Mouse (Mus musculus): ENCODE results near the gene Tbc1d22b. TPM values are rescaled to one million over a fixed set of nuclear protein-coding genes. Genes with fewer than 3 reads are reported as not detected.
"Not testable (repeated sequence)": the region's sequence is repeated elsewhere in the genome, so short reads cannot be mapped to it uniquely, and the experiment has no call there.

The Tbc1d22b gene
- polyA plus RNA-seq, 1 experiment: not detected

DNA sequence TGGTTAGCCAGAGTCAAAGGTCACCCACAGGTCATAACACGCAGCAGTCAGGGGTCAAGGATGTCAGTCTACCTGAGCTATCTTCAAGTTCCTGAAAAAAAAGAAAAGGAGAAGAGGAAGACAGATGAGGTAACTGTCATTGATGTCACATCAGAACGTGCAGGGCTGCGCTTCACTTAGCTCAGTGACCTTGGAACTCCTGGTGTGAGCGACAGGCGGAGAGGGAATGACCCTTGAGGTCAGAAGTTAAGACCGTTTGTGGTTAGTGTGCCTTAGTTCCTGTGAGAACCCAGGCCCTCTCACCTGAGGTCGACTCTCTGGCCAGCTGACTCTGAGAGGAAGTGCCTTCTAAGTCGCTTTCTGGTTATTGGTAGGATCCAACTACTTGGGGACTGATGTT, 38.9 kb upstream of the Tbc1d22b start:
- TF ChIP-seq CTCF (IDR thresholded peaks at IDR 0.05; ENCODE audit: insufficient read depth, low read depth, low read length) (no peak), POLR2A (IDR thresholded peaks at IDR 0.05; ENCODE audit: insufficient read depth, low read depth, low read length) (no peak)
- WGBS: 82% methylated on average over 8 of the region's 8 CpGs
- H3K4me3 ChIP-seq (ENCODE audit: insufficient read depth, low read depth, low read length): no peak overlapping the region
- H3K27ac ChIP-seq (ENCODE audit: insufficient read depth, low read depth, low read length): no peak overlapping the region
- no peaks in the 10 kb centered on the region for H3K4me1 ChIP-seq (ENCODE audit: control insufficient read depth, insufficient read depth, low read length)

DNA sequence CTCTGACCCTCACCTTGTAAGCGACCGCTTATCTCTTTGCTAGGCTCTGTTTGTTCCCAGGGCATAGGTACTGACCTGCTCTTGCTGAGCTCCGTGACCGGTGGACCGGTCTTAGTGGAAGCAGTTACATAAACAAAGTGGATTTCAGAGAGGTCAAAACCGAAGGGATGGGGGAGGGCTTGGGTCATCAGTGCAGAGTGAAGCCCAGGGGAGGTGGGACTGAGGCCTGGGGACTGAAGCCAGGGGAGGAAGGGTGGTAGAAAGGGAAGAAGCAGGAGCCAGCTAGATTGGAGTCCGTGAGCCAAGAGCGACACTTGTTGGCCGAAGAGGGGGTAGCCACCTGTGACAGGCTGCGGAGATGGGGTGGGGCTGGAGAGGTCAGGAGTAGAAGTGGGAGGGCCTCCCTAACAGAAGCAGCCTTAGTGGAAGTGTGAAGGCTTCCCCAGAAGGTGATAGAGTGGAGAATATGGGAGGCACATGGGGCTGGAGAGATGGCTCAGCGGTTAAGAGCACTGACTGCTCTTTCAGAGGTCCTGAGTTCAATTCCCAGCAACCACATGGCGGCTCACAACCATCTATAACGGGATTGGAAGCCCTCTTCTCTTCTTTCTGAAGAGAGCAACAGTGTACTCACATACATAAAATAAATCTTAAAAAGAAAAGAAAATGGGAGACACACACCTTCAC, 36.4 kb upstream of the Tbc1d22b start:
- WGBS: 66% methylated on average over 13 of the region's 13 CpGs
- no peaks in the 10 kb centered on the region for H3K4me1 ChIP-seq (ENCODE audit: control insufficient read depth, insufficient read depth, low read length)
- TF ChIP-seq POLR2A (IDR thresholded peaks at IDR 0.05; ENCODE audit: insufficient read depth, low read depth, low read length): no peak
- 0 out of 2 replicates have a peak, but pooled peaks have one; percentile 22 for TF ChIP-seq CTCF (IDR thresholded peaks at IDR 0.05; ENCODE audit: insufficient read depth, low read depth, low read length)
- no peak overlapping the region for H3K27ac ChIP-seq (ENCODE audit: insufficient read depth, low read depth, low read length)
- no peak overlapping the region for H3K4me3 ChIP-seq (ENCODE audit: insufficient read depth, low read depth, low read length)

DNA sequence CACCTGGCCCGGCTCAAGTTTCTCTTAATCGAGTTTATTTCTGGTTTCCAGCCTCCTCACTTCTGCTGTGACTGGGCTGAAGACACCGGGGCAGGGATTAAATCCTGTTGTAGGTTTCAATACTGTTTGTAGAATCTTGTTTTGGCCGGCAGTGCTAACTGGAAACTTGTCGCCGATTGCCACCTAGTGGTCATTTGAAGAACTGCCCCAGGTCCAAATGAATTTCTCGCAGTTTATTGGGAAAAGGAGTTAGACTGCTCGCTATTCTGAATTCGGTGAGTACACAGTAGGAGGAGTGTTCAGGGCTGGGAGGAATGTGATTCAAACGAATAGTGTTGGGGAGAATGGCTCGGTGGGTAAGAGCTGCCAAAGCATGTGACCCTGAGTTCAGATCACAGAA, 35.1 kb upstream of the Tbc1d22b start:
- 1% methylated on average over 11 of the region's 11 CpGs for WGBS
- TF ChIP-seq CTCF (IDR thresholded peaks at IDR 0.05; ENCODE audit: insufficient read depth, low read depth, low read length) (no peak), POLR2A (IDR thresholded peaks at IDR 0.05; ENCODE audit: insufficient read depth, low read depth, low read length) (no peak)
- no peak overlapping the region for H3K27ac ChIP-seq (ENCODE audit: insufficient read depth, low read depth, low read length)
- no peaks in the 10 kb centered on the region for H3K4me1 ChIP-seq (ENCODE audit: control insufficient read depth, insufficient read depth, low read length)
- no peak overlapping the region for H3K4me3 ChIP-seq (ENCODE audit: insufficient read depth, low read depth, low read length)

DNA sequence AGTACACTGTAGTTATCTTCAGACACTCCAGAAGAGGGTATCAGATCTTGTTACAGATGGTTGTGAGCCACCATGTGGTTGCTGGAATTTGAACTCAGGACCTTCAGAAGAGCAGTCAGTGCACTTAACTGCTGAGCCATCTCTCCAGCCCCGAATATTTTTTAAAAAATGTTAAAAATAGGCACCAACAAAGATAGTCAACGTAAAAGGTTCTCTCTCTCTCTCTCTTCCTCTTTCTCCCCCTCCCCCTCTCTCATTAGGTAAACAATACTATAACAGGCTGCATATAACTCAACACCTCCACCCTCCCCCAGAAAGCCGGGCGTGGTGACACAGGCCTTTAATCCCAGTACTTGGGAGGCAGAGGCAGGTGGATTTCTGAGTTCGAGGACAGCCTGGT, 30.9 kb upstream of the Tbc1d22b start:
- not testable (repeated sequence) for H3K4me3 ChIP-seq (ENCODE audit: insufficient read depth, low read depth, low read length); H3K27ac ChIP-seq (ENCODE audit: insufficient read depth, low read depth, low read length); H3K4me1 ChIP-seq (ENCODE audit: control insufficient read depth, insufficient read depth, low read length)
- WGBS: 92% methylated on average over 5 of the region's 5 CpGs

DNA sequence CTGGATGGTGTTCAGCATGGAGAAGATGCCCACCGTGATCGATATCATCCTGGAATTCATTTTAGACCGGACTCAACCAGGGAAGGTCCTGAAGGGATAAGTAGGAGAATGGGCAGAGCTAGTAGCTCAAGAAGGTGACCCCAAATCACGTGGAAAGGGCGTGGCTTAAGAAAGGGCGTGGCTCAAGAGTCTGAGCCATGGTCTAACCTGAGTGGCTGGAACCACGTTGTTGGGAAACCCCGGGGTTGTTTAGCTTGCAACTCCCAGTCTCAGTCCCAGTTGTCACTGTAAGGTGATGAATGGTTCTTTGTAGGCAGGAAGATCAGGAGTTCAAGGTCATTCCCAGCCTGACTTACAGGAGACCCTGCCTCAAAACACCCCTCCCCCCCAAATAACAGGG, 29.9 kb upstream of the Tbc1d22b start:
- WGBS: 76% methylated on average over 8 of the region's 8 CpGs
- Histone ChIP-seq H3K27ac (ENCODE audit: insufficient read depth, low read depth, low read length) (no peak overlapping the region), H3K4me3 (ENCODE audit: insufficient read depth, low read depth, low read length) (no peak overlapping the region), H3K4me1 (ENCODE audit: control insufficient read depth, insufficient read depth, low read length) (no peaks in the 10 kb centered on the region)
- TF ChIP-seq POLR2A (IDR thresholded peaks at IDR 0.05; ENCODE audit: insufficient read depth, low read depth, low read length): no peak
- TF ChIP-seq CTCF (IDR thresholded peaks at IDR 0.05; ENCODE audit: insufficient read depth, low read depth, low read length): no peak

DNA sequence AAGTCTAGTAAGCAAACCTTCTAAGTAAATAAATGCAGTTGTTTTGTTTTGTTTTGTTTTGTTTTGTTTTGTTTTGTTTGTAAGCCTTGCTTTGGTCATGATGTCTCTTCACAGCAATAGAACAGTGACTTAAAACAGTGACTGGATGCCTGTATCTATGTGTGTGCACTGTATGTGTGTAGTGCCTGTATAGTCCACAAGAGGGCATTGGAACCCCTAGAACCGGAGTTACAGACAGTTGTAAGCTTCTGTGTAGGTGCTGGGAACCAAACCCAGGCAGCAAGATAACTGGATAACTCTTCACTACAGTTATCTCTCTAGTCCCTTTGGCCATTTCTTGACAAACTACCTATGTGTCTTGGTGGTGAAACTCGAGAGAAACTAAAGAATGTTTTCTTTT, 24.0 kb upstream of the Tbc1d22b start:
- Histone ChIP-seq H3K4me3 (ENCODE audit: insufficient read depth, low read depth, low read length) (no peak overlapping the region), H3K27ac (ENCODE audit: insufficient read depth, low read depth, low read length) (no peak overlapping the region), H3K4me1 (ENCODE audit: control insufficient read depth, insufficient read depth, low read length) (no peaks in the 10 kb centered on the region)
- TF ChIP-seq CTCF (IDR thresholded peaks at IDR 0.05; ENCODE audit: insufficient read depth, low read depth, low read length): no peak
- no peak for TF ChIP-seq POLR2A (IDR thresholded peaks at IDR 0.05; ENCODE audit: insufficient read depth, low read depth, low read length)
- WGBS: 84% methylated on average over 2 of the region's 2 CpGs

DNA sequence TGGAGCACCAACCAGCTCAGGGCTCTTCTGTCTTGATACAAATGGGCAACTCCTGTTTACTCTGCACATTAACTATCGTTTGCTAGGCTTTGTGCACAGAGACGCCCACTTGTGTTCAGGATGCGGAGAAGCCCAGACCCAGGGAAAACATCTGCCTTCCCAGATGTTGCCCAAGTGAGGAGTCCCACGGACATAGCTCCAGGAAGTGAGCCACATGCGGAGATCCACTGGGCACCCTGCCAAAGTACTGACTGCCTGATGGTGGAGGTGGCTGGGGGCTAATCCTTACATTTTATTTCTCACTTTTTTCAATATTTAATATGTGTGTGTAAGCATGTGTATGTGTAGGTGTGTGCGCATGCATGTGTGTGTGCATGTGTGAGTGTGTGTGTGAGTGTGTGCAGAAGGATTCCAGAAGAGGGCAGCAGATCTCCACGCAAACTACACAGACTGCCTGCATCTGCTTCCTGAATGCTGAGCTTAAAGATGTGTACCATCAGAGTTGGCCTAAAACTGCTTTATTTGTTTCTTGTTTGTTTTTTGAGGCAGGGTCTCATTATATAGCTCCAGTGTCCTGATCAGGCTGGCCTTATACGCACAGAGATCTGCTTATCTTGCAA, 20.9 kb upstream of the Tbc1d22b start:
- WGBS: 57% methylated on average over 8 of the region's 8 CpGs
- H3K27ac ChIP-seq (ENCODE audit: insufficient read depth, low read depth, low read length): no peak overlapping the region
- H3K4me1 ChIP-seq (ENCODE audit: control insufficient read depth, insufficient read depth, low read length): no peaks in the 10 kb centered on the region
- TF ChIP-seq POLR2A (IDR thresholded peaks at IDR 0.05; ENCODE audit: insufficient read depth, low read depth, low read length): no peak
- TF ChIP-seq CTCF (IDR thresholded peaks at IDR 0.05; ENCODE audit: insufficient read depth, low read depth, low read length): no peak
- H3K4me3 ChIP-seq (ENCODE audit: insufficient read depth, low read depth, low read length): no peak overlapping the region

DNA sequence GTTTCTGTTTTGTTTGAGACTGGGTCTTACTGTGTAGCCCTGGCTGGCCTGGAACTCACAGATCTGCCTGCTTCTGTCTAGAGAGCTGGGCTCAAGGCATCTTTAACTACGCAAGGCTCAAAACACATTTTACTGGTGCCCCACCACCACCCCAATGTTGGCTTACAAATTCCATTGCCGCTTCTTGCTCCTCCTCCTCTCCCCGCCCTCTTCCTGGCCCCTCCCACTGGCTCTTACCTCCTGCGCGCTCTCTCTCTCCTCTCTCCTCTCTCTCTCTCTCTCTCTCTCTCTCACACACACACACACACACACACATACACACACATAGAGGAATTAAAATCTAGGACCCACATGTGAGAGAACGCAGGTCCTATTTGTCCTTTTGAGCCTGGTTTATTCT, 19.1 kb upstream of the Tbc1d22b start:
- Histone ChIP-seq H3K27ac (ENCODE audit: insufficient read depth, low read depth, low read length) (no peak overlapping the region), H3K4me3 (ENCODE audit: insufficient read depth, low read depth, low read length) (no peak overlapping the region), H3K4me1 (ENCODE audit: control insufficient read depth, insufficient read depth, low read length) (no peaks in the 10 kb centered on the region)
- TF ChIP-seq POLR2A (IDR thresholded peaks at IDR 0.05; ENCODE audit: insufficient read depth, low read depth, low read length): no peak
- no peak for TF ChIP-seq CTCF (IDR thresholded peaks at IDR 0.05; ENCODE audit: insufficient read depth, low read depth, low read length)
- 91% methylated on average over 6 of the region's 6 CpGs for WGBS

DNA sequence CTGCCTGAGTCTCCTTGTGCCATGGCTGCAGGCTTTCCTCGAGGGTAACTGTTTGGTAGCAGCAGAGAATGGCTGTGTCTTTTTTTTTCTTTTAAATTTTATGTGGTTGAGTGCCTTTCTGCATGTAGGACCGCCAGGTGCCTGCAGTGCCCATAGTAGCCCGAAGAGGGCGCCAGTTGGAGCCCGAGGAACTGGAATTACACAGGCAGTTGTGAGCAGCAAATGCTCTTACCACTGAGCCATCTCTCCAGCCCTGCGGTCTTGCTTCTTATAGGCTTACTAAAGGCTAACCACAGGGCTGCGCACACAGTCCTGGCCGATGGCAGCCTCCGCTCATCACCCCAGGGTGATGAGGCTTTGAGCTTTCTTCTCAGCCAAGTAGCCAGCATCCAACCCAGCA, 18.3 kb upstream of the Tbc1d22b start:
- Histone ChIP-seq H3K27ac (ENCODE audit: insufficient read depth, low read depth, low read length) (no peak overlapping the region), H3K4me1 (ENCODE audit: control insufficient read depth, insufficient read depth, low read length) (no peaks in the 10 kb centered on the region), H3K4me3 (ENCODE audit: insufficient read depth, low read depth, low read length) (no peak overlapping the region)
- WGBS: 72% methylated on average over 9 of the region's 9 CpGs
- TF ChIP-seq CTCF (IDR thresholded peaks at IDR 0.05; ENCODE audit: insufficient read depth, low read depth, low read length) (no peak), POLR2A (IDR thresholded peaks at IDR 0.05; ENCODE audit: insufficient read depth, low read depth, low read length) (no peak)

Data from olfactory bulb, adult 2 months (tissue).